Comparison of ENCODE assay signal across 10 mouse cellular contexts in the genomic region with DNA sequence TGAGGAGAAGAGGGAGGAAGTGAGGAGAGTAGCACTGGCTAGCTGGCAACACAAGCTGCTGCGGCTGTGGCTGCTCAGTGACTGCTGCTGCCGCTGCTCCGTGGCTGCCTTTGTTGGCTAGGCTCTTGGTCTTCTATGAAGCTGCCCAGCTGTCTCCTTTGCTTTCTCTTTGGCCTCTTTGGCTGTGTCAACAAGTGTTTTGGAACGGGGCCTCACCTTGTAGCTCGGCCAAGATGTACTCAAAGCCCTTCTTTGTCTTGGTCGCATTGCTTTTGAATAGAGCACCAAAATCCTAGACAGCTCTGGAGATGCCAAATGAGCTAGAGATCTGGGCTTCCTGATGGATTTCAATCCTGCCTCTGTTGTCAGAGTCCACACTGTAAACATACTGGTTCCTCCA. TPM values are rescaled to one million over a fixed set of nuclear protein-coding genes. Genes with fewer than 3 reads are reported as not detected.
A peak's percentile ranks its signal among the peaks of the same experiment; 100 is the strongest.
DNase-seq lines count a peak whose midpoint lies in the region; ATAC-seq and TF ChIP-seq lines count a peak whose summit lies in the region.
"Had no signal": no experiment of that assay in that cellular context is flagged by ENCODE, and none has a peak within 500 bp of the region (broad histone marks: within the 10 kb centered on the region; RNA-seq: fewer than 3 reads in every experiment).

No protein-coding gene starts in this region.

- H3K9ac ChIP-seq in hindbrain, embryonic 13.5 days, result no peak overlapping the region
- no peak overlapping the region for H3K9ac ChIP-seq in hindbrain, embryonic 12.5 days
- no peak overlapping the region for H3K9ac ChIP-seq in lung, embryonic 14.5 days
- H3K9ac ChIP-seq in stomach, postnatal 0 days (ENCODE audit: low read length), result no peak overlapping the region
- H3K9ac ChIP-seq: embryonic facial prominence, embryonic 13.5 days; liver, embryonic 14.5 days had no signal

- 69% methylated on average over 6 of the region's 6 CpGs for WGBS in hindbrain, embryonic 13.5 days
- WGBS in hindbrain, embryonic 12.5 days, result 70% methylated on average over 6 of the region's 6 CpGs
- WGBS in lung, embryonic 14.5 days, result 57% methylated on average over 6 of the region's 6 CpGs
- WGBS in stomach, postnatal 0 days, result 42% methylated on average over 6 of the region's 6 CpGs

- TF ChIP-seq CTCF in lung, embryonic 14.5 days (IDR thresholded peaks at IDR 0.05; ENCODE audit: low read depth), result no peak
- TF ChIP-seq CTCF in stomach, postnatal 0 days (IDR thresholded peaks at IDR 0.05; ENCODE audit: low read depth), result no peak

- TF ChIP-seq EP300 in stomach, postnatal 0 days (optimal IDR thresholded peaks at IDR 0.05), result no peak

- peak; percentile 82 for ATAC-seq in hindbrain, embryonic 13.5 days (ENCODE audit: low FRiP score)
- no peak for ATAC-seq in hindbrain, embryonic 12.5 days (ENCODE audit: low FRiP score)
- ATAC-seq in lung, embryonic 14.5 days (ENCODE audit: insufficient read depth), result no peak
- no peak for ATAC-seq in stomach, postnatal 0 days (ENCODE audit: low FRiP score, low TSS enrichment)

- no peak overlapping the region for H3K4me3 ChIP-seq in hindbrain, embryonic 13.5 days
- H3K4me3 ChIP-seq in hindbrain, embryonic 12.5 days, result no peak overlapping the region
- H3K4me3 ChIP-seq in lung, embryonic 14.5 days (ENCODE audit: low read depth, low read length), result no peak overlapping the region
- H3K4me3 ChIP-seq in stomach, postnatal 0 days (ENCODE audit: low read depth, low read length), result no peak overlapping the region
- H3K4me3 ChIP-seq: embryonic facial prominence, embryonic 13.5 days had no signal

- no peak overlapping the region for H3K27ac ChIP-seq in hindbrain, embryonic 13.5 days
- no peak overlapping the region for H3K27ac ChIP-seq in hindbrain, embryonic 12.5 days
- H3K27ac ChIP-seq in lung, embryonic 14.5 days (ENCODE audit: low read depth), result no peak overlapping the region
- H3K27ac ChIP-seq in stomach, postnatal 0 days (replicated peaks), result no peak overlapping the region
- H3K27ac ChIP-seq: embryonic facial prominence, embryonic 13.5 days; liver, embryonic 14.5 days had no signal

- H3K9me3 ChIP-seq in hindbrain, embryonic 13.5 days, result no peaks in the 10 kb centered on the region
- no peaks in the 10 kb centered on the region for H3K9me3 ChIP-seq in hindbrain, embryonic 12.5 days (replicated peaks)
- no peaks in the 10 kb centered on the region for H3K9me3 ChIP-seq in lung, embryonic 14.5 days (ENCODE audit: low read depth, low read length)
- H3K9me3 ChIP-seq in stomach, postnatal 0 days (ENCODE audit: control insufficient read depth, low read length), result no peaks in the 10 kb centered on the region
- H3K9me3 ChIP-seq: embryonic facial prominence, embryonic 13.5 days had no signal

- H3K27me3 ChIP-seq in hindbrain, embryonic 13.5 days, result no peaks in the 10 kb centered on the region
- no peaks in the 10 kb centered on the region for H3K27me3 ChIP-seq in hindbrain, embryonic 12.5 days
- no peaks in the 10 kb centered on the region for H3K27me3 ChIP-seq in lung, embryonic 14.5 days (ENCODE audit: insufficient read depth, low read length)
- no peaks in the 10 kb centered on the region for H3K27me3 ChIP-seq in stomach, postnatal 0 days (ENCODE audit: control insufficient read depth, insufficient read depth, low read length)
- H3K27me3 ChIP-seq: embryonic facial prominence, embryonic 13.5 days had no signal

- no peaks in the 10 kb centered on the region for H3K4me1 ChIP-seq in hindbrain, embryonic 13.5 days (replicated peaks)
- H3K4me1 ChIP-seq in hindbrain, embryonic 12.5 days, result no peaks in the 10 kb centered on the region
- H3K4me1 ChIP-seq in lung, embryonic 14.5 days (ENCODE audit: insufficient read depth), result no peaks in the 10 kb centered on the region
- H3K4me1 ChIP-seq in stomach, postnatal 0 days (replicated peaks; ENCODE audit: control insufficient read depth, insufficient read depth), result no peaks in the 10 kb centered on the region
- H3K4me1 ChIP-seq: embryonic facial prominence, embryonic 13.5 days had no signal

- peak; percentile 77 to 80 for DNase-seq in cerebellum, postnatal 10 days
- peak; percentile 78 for DNase-seq in heart, postnatal 4 days
- DNase-seq in lung, embryonic 14.5 days, result peak; percentile 22
- DNase-seq in stomach, postnatal 0 days (ENCODE audit: low spot score), result peak; percentile 15
- DNase-seq in retina, embryonic 14.5 days (ENCODE audit: low spot score), result no peak
- DNase-seq in thymus, postnatal 0 days (ENCODE audit: low spot score), result no peak

- no peaks in the 10 kb centered on the region for H3K36me3 ChIP-seq in hindbrain, embryonic 13.5 days
- no peaks in the 10 kb centered on the region for H3K36me3 ChIP-seq in hindbrain, embryonic 12.5 days
- no peaks in the 10 kb centered on the region for H3K36me3 ChIP-seq in lung, embryonic 14.5 days (ENCODE audit: insufficient read depth)
- H3K36me3 ChIP-seq in stomach, postnatal 0 days (ENCODE audit: control insufficient read depth, insufficient read depth, low read length), result no peaks in the 10 kb centered on the region
- H3K36me3 ChIP-seq: embryonic facial prominence, embryonic 13.5 days had no signal

- no peak overlapping the region for H3K4me2 ChIP-seq in hindbrain, embryonic 13.5 days
- no peak overlapping the region for H3K4me2 ChIP-seq in hindbrain, embryonic 12.5 days (replicated peaks)
- H3K4me2 ChIP-seq in lung, embryonic 14.5 days, result no peak overlapping the region
- H3K4me2 ChIP-seq in stomach, postnatal 0 days (replicated peaks; ENCODE audit: low read depth), result no peak overlapping the region
- H3K4me2 ChIP-seq: embryonic facial prominence, embryonic 13.5 days had no signal

RNA-seq across cellular contexts. Expression of a gene that starts 29.1 kb away (rescaled TPM):
- 14.9 and 15.5 TPM in 2 replicates for polyA plus RNA-seq in hindbrain, embryonic 13.5 days (2015; fragmentation: Nextera tagmentation; extraction: Ambion mirVana)
- 12.1 and 15.5 TPM in 2 replicates for polyA plus RNA-seq in hindbrain, embryonic 12.5 days (2016; fragmentation: Nextera tagmentation; extraction: Ambion mirVana)
- 1 to 10 TPM; 6.6 to 7.7 TPM for total RNA-seq in heart, postnatal 4 days (2021)
- 19.3 TPM in 2 replicates for polyA plus RNA-seq in lung, embryonic 14.5 days (2014; fragmentation: Nextera tagmentation; extraction: Ambion mirVana)
- 40.2 and 52.0 TPM in 2 replicates for polyA plus RNA-seq in stomach, postnatal 0 days (2015; fragmentation: Nextera tagmentation; extraction: Ambion mirVana)
- polyA plus RNA-seq in thymus, postnatal 0 days (2015; fragmentation: Nextera tagmentation; extraction: Ambion mirVana), result 8.1 and 11.4 TPM in 2 replicates

RNA-seq across cellular contexts. Expression of a gene that starts 48.9 kb away (rescaled TPM):
- 0.05 TPM in 1 of 2 replicates, not detected in the other for polyA plus RNA-seq in hindbrain, embryonic 13.5 days (2015; fragmentation: Nextera tagmentation; extraction: Ambion mirVana)
- polyA plus RNA-seq in hindbrain, embryonic 12.5 days (2016; fragmentation: Nextera tagmentation; extraction: Ambion mirVana), result 0.05 and 0.09 TPM in 2 replicates
- not detected for total RNA-seq in heart, postnatal 4 days (2021)
- 0.11 TPM in 2 replicates for polyA plus RNA-seq in lung, embryonic 14.5 days (2014; fragmentation: Nextera tagmentation; extraction: Ambion mirVana)
- 0.06 and 0.10 TPM in 2 replicates for polyA plus RNA-seq in stomach, postnatal 0 days (2015; fragmentation: Nextera tagmentation; extraction: Ambion mirVana)
- polyA plus RNA-seq in thymus, postnatal 0 days (2015; fragmentation: Nextera tagmentation; extraction: Ambion mirVana), result 0.04 and 0.08 TPM in 2 replicates
- polyA plus RNA-seq: embryonic facial prominence, embryonic 13.5 days; liver, embryonic 14.5 days had no signal

RNA-seq across cellular contexts. Expression of a gene that starts 51.6 kb away (rescaled TPM):
- polyA plus RNA-seq in hindbrain, embryonic 13.5 days (2015; fragmentation: Nextera tagmentation; extraction: Ambion mirVana), result 154 and 160 TPM in 2 replicates
- polyA plus RNA-seq in hindbrain, embryonic 12.5 days (2016; fragmentation: Nextera tagmentation; extraction: Ambion mirVana), result 118 and 127 TPM in 2 replicates
- total RNA-seq in heart, postnatal 4 days (2021), result 10 to 100 TPM; 64.1 to 65.4 TPM
- polyA plus RNA-seq in lung, embryonic 14.5 days (2014; fragmentation: Nextera tagmentation; extraction: Ambion mirVana), result 187 and 196 TPM in 2 replicates
- 169 and 172 TPM in 2 replicates for polyA plus RNA-seq in stomach, postnatal 0 days (2015; fragmentation: Nextera tagmentation; extraction: Ambion mirVana)
- 283 and 333 TPM in 2 replicates for polyA plus RNA-seq in thymus, postnatal 0 days (2015; fragmentation: Nextera tagmentation; extraction: Ambion mirVana)

RNA-seq across cellular contexts. Expression of a gene that starts 55.5 kb away (rescaled TPM):
- 16.5 and 17.2 TPM in 2 replicates for polyA plus RNA-seq in hindbrain, embryonic 13.5 days (2015; fragmentation: Nextera tagmentation; extraction: Ambion mirVana)
- polyA plus RNA-seq in hindbrain, embryonic 12.5 days (2016; fragmentation: Nextera tagmentation; extraction: Ambion mirVana), result 20.4 and 21.1 TPM in 2 replicates
- 10 to 100 TPM; 35.5 to 36.5 TPM for total RNA-seq in heart, postnatal 4 days (2021)
- polyA plus RNA-seq in lung, embryonic 14.5 days (2014; fragmentation: Nextera tagmentation; extraction: Ambion mirVana), result 11.6 and 11.9 TPM in 2 replicates
- polyA plus RNA-seq in stomach, postnatal 0 days (2015; fragmentation: Nextera tagmentation; extraction: Ambion mirVana), result 5.4 and 6.2 TPM in 2 replicates
- 15.8 and 19.4 TPM in 2 replicates for polyA plus RNA-seq in thymus, postnatal 0 days (2015; fragmentation: Nextera tagmentation; extraction: Ambion mirVana)

RNA-seq across cellular contexts. Expression of a gene that starts 56.0 kb away (rescaled TPM):
- not detected in 2 replicates for polyA plus RNA-seq in hindbrain, embryonic 13.5 days (2015; fragmentation: Nextera tagmentation; extraction: Ambion mirVana)
- not detected in 2 replicates for polyA plus RNA-seq in hindbrain, embryonic 12.5 days (2016; fragmentation: Nextera tagmentation; extraction: Ambion mirVana)
- total RNA-seq in heart, postnatal 4 days (2021), result not detected
- polyA plus RNA-seq in lung, embryonic 14.5 days (2014; fragmentation: Nextera tagmentation; extraction: Ambion mirVana), result not detected in 2 replicates
- not detected in 2 replicates for polyA plus RNA-seq in stomach, postnatal 0 days (2015; fragmentation: Nextera tagmentation; extraction: Ambion mirVana)
- not detected in 2 replicates for polyA plus RNA-seq in thymus, postnatal 0 days (2015; fragmentation: Nextera tagmentation; extraction: Ambion mirVana)
- polyA plus RNA-seq: embryonic facial prominence, embryonic 13.5 days; liver, embryonic 14.5 days had no signal

Comparison
In these comparisons a context has a peak if more than half of its experiments do, and no peak if none do; other contexts are left out.
1. DNase-seq: peak in cerebellum, postnatal 10 days (2 of 2), heart, postnatal 4 days (single experiment), lung, embryonic 14.5 days (single experiment) and stomach, postnatal 0 days (single experiment); none in retina, embryonic 14.5 days (single experiment) and thymus, postnatal 0 days (single experiment).